Mouse (Mus musculus) naive thymus-derived CD4-positive, alpha-beta T cell, adult 2 months (primary cell): ENCODE measurements around the gene Tgfbr3.

Experiments
- DNase-seq: peaks from one replicate; pipeline ENCODE4 v3.0.0-alpha.2; 2011; ENCODE audit warnings: low read depth

The Tgfbr3 gene

GRCm38 (mm10) chr5:107079920-107080319 lies 209.5 kb downstream of the Tgfbr3 start:
- peak; percentile 92 for DNase-seq

GRCm38 (mm10) chr5:107079146-107079638 lies 210.2 kb downstream of the Tgfbr3 start:
- peak; percentile 74 for DNase-seq

GRCm38 (mm10) chr5:107078361-107078760 lies 211.1 kb downstream of the Tgfbr3 start:
- DNase-seq: peak; percentile 78

DNA sequence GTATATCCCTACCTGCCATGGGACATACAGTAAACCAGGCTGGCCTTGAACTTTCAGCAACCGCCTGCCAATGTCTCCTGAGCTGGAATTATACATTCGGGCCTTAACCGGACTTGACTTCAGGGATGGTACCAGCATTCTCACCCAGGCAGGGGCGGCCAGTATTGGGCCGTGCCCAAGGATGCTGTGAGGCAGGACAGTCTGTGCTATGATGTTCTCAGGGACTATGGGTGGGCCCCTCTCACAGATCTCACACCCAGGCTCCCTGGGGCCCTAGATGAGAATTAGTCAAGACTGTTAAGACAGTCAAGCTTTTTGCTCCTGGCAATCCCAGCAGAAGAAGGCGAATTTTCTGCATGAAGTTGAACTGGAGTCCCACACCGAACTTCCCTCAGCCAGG lies 211.5 kb downstream of the Tgfbr3 start:
- no peak for DNase-seq

- DNase-seq: no peak
Measured at GRCm38 (mm10) chr5:107074980-107075583, 214.3 kb downstream of the Tgfbr3 start.

- DNase-seq: no peak
Measured at GRCm38 (mm10) chr5:107074350-107074749, 215.1 kb downstream of the Tgfbr3 start.

DNA sequence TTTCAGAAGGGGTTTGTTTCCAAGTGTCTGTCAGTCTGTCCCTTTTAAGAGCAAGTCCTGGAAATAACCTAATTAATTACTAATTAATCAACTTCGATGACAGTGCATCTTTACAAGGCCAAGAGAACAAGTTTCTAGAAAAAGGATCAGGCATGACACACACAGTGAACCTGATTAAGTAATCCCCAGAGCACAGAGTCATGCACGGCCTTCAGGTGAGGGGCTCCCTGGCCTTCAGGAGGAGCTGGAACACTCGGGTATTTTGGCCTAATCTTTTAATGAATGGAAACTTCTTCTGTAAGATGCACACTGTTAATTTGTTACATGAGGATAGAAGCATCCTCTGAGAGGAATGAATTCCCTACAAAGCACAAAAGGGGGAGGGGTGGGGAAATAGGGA lies 215.9 kb downstream of the Tgfbr3 start:
- DNase-seq: no peak

DNA sequence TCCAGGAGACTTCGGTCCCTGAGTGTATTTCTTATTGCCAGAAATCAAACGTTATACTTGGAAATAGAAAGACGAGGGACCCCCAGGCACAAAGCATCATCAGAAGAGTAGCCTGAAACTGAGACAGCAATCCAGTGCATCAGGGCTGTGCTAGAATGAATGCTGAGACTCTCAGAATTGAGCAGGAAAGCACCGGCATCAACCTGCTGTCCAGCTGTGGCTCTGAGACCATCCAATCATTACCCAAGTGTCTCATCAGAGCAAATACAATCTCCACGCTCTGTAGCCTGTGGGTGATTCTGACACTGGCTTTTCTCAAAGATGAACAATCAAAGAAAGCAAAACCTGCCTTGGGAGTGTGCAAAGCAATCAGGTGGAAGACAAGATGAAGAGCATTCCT lies 221.3 kb downstream of the Tgfbr3 start:
- DNase-seq: no peak

DNA sequence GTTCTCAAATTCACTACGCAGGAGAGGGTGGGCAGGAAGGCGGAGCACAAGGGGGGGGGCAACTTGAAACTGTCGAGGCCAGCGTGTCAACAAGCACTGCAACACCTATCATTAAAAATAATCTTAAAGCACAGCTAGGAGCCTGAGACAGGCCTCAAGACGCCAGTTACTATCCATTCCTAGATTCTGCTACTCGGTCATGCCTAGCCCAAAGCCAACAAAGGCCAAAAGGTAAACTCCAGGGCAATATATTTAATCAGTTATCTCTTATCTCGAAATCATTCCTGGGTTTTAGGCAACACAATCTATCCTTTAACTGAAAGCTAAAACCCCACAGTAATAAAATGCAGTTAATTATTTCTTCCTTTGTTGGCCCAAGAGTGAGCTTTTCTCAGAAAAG lies 221.9 kb downstream of the Tgfbr3 start:
- DNase-seq: no peak

GRCm38 (mm10) chr5:107064922-107065321 lies 224.5 kb downstream of the Tgfbr3 start:
- DNase-seq: no peak

- DNase-seq: no peak
Measured at GRCm38 (mm10) chr5:107062229-107062852, 227.1 kb downstream of the Tgfbr3 start.

DNA sequence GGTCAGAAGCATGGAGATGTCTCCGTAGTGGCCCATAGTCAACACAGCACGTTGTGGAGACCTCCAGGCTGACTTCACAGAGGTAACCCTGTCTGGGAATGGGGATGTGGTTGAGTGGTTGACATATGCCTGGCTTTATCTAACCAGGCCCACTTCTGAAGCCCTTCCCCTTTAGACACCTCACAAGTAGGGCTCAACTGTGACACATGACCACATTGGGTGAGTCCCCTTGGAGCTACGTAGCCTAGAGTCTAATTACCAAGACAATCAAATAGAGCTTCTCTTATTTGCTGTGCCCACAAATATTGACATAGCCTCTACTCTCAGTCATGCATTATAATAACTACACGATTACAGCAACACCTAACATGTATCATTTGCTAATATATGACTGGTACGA lies 229.9 kb downstream of the Tgfbr3 start:
- no peak for DNase-seq

- no peak for DNase-seq
Measured at GRCm38 (mm10) chr5:107058642-107059041, 230.8 kb downstream of the Tgfbr3 start.
